Mouse (Mus musculus): ENCODE data around the gene Pkp2.
"Not testable (repeated sequence)": the region's sequence is repeated elsewhere in the genome, so short reads cannot be mapped to it uniquely, and the experiment has no call there.

- peak; percentile 44 for TF ChIP-seq CTCF (IDR thresholded peaks at IDR 0.05; ENCODE audit: low read depth, low read length)
- not testable (repeated sequence) for TF ChIP-seq POLR2A (IDR thresholded peaks at IDR 0.05; ENCODE audit: borderline replicate concordance, low read depth, low read length)
Observed at GRCm38 (mm10) chr16:16201991-16202390, 11.1 kb upstream of the Pkp2 start.

All from bone marrow macrophage, adult 2 months (primary cell).